Mouse (Mus musculus) cerebellum, postnatal 4 days (tissue): ENCODE measurements around the gene Dennd4b.
"Not testable (repeated sequence)": the region's sequence is repeated elsewhere in the genome, so short reads cannot be mapped to it uniquely, and the experiment has no call there.

Experiments
- DNase-seq, 2 experiments: peaks; one replicate each; pipeline ENCODE4 v3.0.0; 2022; ENCODE audit warnings: low spot score in 2 of 2, mixed read lengths in 1 of 2

Dennd4b gene

DNA sequence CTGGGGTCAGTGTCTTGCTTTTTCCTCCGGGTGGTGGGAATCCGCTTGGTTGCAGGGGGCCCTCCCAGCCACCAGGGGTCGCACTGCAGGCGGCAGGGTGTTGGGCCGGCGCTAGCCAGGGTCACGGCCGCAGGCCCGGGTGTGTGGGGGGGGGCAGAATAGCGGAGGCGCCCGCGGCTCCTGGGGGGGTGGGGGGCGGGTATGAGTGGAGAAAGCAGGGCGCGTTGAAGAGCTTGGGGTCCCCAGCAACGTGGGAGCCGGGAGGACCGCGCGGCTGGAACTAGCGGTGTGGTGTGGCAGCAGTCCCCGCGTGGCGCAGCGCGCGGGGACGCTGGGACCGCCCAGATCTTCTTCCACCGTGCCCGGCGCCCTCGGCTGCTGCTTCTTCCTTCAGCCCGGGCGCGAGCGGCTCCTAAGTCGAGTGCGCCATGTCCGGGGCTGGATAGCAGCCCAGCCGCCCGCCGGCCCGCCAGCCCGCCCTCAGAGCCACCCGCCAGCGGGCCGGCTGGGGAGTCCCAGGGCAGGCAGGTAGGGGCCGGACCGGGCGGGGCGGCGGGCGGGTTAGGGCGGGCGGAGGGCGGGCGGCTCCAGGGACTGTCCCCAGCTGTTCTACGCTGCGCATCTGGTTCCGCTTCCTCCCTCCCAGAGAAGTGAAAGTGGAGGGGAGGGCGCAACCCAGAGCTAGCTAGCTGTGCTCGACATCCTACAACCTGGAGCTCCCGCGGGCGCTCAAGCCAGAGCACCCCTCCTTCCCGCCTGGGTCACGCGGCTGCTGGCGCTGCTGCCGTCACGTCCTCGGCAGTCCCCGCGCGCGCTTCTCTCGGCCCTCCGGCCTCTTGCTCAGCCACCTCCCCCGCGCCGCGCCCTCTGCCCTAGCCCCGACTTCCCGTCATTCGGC, at the start of gene Dennd4b:
Gene Dennd4b (plus strand): TSS at position 152 of the 898 bp plus-strand sequence.
- peak; percentile 92 to 94 for DNase-seq

DNA sequence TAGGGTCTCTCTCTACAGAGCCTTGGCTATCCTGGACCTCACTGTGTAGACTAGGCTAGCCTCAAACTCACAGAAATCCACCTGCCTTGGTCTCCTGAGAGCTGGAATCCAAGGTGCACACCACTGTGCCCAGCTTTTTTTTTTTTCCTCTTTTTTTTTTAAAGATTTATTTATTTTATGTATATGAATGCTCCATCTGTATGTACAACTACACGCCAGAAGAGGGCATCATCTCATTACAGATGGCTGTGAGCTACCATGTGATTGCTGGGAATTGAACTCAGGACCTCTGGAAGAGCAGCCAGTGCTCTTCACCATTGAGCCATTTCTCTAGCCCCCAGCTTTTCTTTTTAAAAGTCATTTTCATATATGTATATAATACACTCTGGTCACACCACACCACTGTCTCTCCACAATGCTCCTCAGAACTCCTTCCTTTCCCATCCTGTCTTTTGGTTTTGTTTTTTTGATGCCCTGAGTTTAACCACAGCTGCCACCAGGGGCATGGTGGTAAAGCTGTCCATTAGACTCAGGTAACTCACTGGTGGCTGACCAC, 49.1 kb upstream of the Dennd4b start:
- DNase-seq, result no peak

DNA sequence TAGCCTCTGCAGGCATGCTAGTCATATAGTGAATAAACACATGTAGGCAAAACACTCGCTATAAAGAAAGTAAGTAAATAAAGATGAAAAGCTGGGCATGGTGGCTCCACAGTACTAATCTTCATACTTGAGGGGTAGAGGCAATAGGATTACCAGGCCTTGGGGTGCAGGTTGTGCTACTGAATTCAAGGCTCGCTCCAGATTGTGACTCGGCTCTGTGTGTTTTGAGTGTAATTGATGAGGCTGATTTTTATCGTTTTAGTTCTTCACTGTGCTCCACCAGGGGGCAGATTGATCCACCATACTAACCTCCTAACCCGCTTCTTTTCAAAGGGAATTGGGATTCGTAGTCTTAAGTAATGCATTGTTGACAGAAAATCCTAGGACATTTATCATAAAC, 44.9 kb upstream of the Dennd4b start:
- DNase-seq, result peak in 1 of 2 experiments; percentile 47

DNA sequence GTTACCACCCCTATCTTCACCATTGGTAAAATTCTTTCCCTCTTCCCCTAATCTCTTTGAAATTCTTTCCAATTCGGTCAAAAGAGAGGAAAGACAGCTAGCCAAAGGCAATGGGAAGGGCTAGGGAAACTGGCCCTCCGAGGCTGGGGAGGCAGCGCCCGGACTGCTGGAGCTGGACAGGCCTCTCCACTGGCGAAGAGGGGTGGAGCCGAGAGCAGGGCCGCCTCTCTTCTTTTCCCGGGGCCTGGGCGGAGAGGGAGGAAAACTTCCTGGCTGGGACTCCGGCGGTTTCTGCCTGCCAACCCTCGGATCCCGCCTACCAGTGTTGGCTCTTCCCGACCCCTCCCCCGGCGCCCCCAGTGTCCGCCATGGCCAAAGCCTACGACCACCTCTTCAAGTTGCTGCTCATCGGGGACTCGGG, 44.4 kb upstream of the Dennd4b start:
- peak; percentile 27 to 58 for DNase-seq

DNA sequence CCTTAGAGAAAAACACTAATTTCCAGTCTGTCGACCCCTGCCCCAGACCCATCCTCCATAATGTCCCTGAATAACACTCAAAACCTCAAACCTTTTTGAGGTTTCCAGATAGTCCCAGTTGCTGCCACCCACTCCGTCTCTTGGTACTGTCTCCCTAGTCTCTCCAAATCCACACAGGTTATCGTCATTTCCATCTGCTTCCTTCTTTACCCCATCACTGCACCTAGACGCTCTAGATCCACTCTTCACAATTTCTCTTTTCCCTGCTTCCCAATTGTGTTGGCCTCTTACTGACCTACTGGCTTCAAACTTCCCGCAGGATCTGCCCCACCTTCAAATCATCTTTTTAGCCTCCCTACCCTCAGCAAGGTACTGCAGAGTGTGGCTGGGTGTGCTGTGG, 43.9 kb upstream of the Dennd4b start:
- DNase-seq, result no peak

DNA sequence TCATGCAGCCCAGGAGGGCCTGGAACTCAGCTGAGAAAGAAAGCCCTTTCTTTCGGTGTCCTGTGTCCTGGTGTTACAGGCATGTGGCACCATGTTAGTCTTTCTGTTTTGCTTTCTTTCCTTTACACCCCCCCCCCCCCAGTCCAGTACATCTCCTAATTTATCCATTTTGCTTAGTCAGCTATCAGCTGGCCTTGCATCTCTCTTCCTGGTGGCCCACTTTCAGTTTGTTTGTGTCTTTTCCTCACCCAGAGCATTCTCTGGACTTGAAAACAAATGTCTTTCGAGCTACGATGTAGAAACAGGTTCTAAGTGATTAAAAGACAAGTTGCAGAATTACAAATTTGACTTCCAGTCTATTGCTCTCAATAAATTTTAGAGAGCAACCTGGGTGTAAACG, 42.5 kb upstream of the Dennd4b start:
- no peak for DNase-seq

DNA sequence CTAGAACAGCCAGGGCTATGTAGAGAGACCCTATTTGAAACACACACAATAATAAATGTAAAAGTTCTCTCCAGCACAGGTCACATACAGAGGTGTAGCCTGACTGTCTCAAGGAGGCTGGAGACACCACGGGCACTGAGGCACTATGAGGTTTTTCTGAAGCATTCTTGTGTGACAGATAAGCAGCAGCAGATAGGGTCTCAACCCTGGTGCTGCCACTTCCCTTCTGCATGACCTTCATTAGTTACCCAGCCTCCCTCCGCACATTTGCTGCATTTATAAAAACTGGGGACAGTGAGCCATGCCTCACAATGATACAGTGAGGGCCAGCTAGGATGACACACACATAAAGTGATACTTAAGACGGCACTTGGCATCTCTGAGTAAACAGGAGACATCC, 42.0 kb upstream of the Dennd4b start:
- DNase-seq, result no peak

DNA sequence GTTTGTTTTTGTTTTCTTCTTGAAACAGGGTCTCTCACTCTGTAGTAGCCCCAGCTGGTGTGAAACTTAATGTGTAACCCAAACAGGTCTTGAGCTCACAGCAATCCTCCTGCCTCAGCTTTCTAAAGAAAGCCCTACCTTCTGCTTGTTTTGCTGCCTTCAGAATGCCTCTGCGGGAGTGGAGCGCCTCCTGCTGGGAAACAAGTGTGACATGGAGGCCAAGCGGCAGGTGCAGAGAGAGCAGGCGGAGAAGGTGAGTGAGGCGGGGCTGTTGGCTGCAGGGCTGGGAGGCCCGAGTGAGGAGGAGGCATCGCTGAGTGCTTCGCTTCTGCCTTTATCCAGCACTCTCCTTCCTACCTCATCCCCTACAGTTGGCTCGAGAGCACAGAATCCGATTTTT, 40.7 kb upstream of the Dennd4b start:
- no peak for DNase-seq

DNA sequence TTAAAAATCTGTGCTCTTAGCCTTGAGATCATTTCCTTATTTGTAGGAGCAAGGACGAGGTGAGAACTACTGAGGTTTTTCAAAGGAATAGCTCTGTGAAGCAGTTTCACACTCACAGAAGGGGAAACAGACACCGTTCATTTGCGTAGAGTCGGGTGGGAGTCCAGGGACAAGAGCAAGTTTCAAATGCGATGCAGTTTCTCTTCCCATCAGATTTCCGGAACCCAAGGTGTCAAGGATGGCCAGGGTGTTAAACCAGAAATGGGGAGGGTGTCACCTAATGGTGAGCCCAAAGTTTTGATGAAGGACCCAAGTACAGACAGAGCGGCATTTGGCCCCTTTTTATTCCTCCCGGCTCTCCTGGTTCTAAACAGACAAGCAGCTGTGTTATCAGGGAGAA, 33.9 kb upstream of the Dennd4b start:
- DNase-seq, result no peak

DNA sequence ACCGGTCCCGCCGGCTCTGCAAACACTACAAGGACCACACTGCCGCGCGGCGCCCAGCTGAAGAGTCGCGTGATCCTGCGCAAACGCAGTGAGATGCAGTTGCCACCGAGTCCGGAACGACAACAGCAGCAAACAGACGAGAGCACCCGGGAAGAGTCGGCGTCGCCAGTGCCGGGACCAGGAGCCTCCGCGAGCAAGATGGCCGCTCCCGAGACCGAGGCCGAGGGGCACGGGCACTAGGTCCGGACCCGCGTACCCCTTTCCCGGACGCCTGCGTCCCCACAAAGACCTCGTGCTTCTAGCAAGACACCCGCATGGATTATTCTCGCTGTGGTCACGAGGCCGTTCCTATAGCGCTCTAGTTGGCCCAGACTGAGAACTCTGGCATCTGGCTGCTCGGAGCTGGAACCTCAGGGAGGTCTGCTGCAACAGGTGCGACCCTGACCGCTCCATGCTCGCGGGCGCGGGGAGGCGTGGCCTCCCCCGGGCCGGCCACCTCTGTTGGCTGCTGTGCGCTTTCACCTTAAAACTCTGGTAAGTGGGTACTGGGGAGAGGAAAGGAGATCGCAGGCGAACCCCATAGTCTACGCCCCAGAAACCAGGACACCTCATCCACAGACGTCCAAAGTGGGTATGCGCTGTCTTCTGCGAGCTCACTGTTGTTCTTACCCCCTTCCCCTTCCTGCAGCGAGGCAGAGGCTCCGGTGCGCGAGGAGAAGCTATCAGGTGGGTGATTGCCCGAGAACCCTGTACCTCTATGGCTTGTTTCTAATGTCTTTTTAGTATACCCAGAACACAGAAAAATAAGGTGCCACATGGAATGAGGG, 33.3 kb upstream of the Dennd4b start, which contains the start of gene Jtb:
Gene Jtb (plus strand): TSS at position 91 of the 827 bp plus-strand sequence.
- DNase-seq, result peak; percentile 85 to 89

DNA sequence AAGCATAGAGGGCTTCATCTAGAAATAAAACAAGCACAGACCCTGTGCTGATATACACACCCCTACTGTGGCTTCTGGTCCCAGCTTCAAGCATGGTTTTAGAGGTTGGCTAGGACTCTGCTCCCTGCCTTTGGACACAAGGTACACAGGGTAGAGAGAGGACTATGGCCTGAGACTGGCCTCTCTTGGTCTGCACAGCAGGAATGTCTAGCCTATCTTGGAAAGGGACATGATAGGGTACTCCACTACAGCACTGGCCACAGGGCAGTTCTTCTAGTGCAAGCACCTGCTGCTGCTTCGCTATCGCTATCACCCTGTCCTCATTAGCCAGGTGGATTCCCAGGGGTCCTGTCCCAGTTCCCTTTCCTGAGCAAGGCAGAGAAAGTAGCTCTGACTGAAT, 23.7 kb upstream of the Dennd4b start:
- no peak for DNase-seq

DNA sequence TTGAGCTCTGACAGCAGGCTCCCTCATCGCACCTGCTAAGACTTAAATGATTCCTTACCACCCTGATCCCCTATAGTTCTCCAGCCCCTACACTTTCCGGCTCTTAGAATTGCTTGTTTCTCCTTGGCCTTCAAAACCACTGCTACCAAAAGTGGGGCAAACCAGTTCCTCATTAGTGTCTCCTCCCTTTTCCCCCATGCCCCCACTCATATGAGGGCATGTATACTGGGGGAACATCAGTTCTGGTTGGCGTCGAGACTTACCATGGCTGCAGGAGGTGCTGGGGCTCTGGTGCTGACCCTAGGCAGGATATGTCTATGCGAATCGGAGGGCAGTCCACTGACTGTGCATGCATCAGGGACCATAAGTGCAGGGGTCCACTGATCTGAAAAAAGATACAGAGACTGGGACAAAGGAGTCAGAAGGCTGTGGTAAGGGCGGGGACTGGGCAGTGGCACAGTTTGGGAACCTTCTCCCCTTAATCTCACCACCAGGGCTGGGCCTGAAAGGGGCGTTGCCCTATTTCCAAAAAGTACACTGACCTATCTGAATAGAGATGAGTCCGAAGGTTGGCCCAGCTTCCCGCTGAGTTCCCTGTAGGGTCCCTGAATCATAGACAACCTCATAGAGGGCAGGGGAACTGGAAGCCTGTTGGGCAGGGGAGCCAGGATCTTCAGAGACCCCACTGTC, 23.2 kb upstream of the Dennd4b start:
- DNase-seq, result no peak

DNA sequence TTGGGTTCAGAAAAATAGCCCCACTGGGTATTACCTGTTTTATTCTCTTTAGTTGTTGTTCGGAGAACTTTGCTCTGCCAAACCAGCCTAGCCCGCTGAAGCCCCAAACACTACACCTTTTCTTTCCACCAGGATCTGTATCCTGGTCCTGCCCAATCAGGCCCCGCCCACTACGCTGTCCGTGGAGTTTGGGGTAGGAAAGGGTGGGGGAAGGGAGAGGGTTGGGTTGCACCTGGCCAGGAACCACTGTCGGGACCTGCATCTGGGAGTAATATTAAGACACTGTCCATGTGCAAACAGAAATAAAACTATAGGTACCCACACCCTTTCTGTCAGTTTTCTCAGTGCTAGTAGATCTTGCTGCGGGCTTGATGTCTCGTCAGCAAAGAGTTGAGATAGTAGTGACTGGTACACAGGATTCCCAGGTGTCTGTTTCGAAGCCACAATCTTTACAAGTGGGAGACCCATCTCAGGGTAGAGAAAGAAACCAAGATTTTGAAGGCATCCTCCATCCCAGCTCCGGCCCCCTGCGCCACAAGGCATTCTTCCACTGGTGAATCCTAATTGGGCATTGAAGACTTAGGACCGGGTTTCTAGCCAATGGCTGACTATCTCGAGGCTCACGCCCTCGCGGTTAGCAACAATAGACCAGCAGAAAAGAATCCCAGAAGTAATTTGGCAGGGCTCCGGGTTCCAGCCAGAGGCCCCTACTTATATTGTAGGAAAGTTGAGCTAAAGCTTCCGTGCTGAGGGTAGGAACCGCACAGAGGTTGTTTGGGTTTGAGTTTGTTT, 21.8 kb upstream of the Dennd4b start, which contains the start of gene Creb3l4:
Gene Creb3l4 (minus strand): TSS at position 529 of the 792 bp plus-strand sequence.
- no peak for DNase-seq

DNA sequence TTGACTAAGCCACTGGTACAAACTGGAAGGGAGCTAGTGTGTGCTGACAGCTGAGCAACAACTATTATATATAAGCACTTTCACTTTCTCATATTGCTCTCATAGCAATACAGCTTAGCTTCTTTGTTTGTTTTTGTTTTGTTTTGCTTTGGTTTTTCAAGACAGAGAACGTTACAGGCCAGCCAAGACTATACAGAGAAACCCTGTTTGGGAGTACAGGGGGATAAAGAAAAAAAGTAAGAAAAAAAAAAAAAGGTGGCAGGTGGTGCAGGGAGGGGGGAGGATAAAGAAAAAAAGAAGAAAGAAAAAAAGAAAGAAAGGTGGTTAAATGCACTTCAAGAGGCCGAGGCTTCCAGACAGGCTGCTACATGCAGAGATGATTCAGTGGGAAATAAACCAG, 19.6 kb upstream of the Dennd4b start:
- no peak for DNase-seq

DNA sequence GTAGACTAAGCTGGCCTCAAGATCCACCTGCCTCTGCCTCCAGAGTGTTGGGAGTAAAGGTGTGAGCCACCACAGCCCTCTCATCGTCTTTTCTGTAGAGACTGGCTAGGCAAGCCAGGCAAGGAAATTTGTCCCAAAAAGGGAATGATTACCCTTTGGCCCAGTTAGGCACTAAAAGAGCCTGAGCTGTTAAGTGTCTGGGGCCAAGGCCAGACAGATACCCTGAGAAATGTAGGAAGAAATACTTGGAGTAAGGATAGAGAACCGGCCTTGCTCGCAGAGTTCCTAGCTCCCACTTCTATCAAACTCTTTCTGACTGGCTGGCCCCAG, 17.4 kb upstream of the Dennd4b start:
- DNase-seq, result no peak

DNA sequence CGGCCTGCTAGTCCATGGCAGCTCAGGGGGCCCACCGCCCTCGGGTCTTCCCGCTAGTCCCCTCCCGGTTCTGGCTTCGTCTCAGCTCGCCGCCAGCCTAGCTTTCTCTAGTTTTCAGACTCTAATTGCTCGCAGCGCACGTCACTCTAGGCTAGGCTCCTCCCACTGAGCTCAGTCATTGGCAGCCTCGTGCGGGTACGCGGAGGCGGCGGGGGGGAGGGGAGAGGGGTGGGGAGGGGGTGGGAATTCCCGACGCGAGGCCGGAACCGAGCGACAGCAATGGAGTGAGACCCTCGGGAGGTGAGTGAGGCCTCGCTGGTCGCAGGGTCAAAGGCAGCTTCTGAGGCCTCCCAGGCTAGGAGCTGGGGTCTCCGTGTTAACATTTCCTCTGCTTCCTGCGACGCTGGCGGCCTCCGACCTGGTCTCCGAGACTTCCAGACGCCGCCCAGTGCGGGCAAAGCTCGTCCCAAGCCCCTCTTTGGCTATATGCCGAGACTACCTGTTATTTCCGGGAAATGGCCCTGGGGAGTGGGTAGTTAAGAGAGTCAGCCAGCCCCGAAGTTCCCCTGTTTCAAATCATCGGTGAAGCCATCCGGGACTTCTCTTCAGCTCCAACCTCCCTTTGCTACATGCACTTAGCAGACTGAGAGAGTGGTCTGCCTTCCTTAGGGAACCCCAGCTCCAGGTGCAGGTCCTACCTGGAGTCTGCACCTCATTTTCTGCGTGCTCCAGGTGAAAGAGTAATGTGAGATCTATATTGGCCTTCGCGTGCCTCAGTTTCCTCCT, 16.8 kb upstream of the Dennd4b start, which contains the start of gene Slc39a1:
Gene Slc39a1 (plus strand): TSS at position 213 of the 786 bp plus-strand sequence.
- peak; percentile 74 to 90 for DNase-seq

DNA sequence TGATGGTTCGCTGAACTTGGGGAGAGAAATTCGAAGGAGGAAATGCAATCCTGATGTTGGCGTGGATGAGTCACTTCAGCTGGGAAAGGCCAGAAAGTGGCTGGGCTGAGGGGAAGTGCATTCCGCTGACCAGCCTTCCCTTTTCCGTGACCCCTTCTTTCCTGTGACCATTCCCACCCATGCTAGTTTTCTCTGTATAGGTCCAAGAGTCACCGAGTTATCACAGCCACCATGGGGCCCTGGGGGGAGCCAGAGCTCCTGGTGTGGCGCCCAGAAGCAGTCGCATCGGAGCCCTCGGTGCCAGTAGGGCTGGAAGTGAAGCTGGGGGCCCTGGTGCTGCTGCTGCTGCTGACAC, 16.3 kb upstream of the Dennd4b start:
- no peak for DNase-seq

DNA sequence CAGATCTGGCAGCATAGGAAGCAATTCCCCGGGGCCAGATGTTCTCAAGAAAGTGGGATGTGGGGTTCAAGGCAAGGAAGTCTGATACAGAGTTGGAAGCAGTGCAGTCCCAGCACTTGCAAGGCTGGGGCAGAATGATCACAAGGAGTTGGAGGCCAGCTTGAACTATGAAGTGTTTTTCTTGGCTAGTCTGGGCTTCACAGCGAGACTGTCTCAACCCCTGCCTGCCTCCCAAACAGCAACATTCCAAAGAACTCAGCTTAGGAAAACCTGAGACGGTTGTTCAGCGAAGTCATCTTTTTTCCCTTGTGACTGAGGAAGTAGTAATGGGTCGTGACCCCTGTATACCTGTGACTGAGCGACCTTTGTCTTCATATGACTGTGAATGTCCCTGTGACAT, 14.2 kb upstream of the Dennd4b start:
- DNase-seq, result no peak

DNA sequence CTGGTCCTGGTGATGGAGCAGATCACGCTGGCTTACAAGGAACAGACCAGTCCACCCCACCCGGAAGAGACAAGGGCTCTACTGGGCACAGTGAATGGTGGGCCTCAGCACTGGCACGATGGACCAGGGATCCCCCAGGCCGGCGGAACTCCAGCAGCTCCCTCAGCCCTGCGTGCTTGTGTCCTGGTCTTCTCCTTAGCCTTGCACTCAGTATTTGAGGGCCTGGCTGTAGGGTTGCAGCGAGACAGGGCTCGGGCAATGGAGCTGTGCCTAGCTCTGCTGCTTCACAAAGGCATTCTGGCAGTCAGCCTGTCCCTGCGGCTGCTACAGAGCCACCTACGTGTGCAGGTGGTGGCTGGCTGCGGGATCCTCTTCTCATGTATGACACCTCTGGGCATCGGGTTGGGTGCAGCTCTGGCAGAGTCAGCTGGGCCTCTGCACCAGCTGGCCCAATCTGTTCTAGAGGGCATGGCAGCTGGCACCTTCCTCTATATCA, 13.2 kb upstream of the Dennd4b start:
- not testable (repeated sequence) for DNase-seq

DNA sequence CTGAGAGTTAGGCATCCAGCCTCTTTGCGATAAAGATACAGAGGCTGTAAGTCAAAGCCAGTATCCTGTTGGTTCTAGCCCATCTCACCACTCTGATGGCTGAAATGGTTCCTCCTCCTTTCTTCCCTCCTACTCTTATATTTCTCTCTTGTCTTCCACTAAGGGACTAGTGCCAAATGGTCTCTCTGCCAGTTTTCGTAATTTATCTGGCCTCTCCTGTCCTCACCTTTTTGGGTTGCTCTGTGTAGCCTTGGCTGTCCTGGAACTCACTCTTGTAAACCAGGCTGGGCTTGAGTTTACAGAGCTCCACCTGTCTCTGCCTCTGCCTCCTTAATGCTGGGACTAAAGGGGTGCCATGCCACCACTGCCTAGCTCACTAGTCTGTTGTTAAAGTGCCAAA, 12.3 kb upstream of the Dennd4b start:
- not testable (repeated sequence) for DNase-seq
